Mouse (Mus musculus): ENCODE measurements around the gene Gm6685.
"Not testable (repeated sequence)": the region's sequence is repeated elsewhere in the genome, so short reads cannot be mapped to it uniquely, and the experiment has no call there.

GRCm38 (mm10) chr11:28339224-28340150 lies at the start of gene Gm6685:
- not testable (repeated sequence) for TF ChIP-seq CTCF (IDR thresholded peaks at IDR 0.05; ENCODE audit: low read depth, low read length); POLR2A (IDR thresholded peaks at IDR 0.05; ENCODE audit: borderline replicate concordance, low read depth, low read length)

All from bone marrow macrophage, adult 2 months (primary cell).